Mouse (Mus musculus) heart, embryonic 11.5 days (tissue): ENCODE results near the gene Gpank1. TPM values are rescaled to one million over a fixed set of nuclear protein-coding genes. Genes with fewer than 3 reads are reported as not detected.
A peak's percentile ranks its signal among the peaks of the same experiment; 100 is the strongest.

ENCODE experiments used
- ATAC-seq: fragments of 200-750 bp; cut with Nextera tagmentation; replicated peaks from 2 replicates; pipeline ENCODE4 v1.8.0; 2017; ENCODE audit warnings: moderate library complexity; ENCODE audit not compliant: insufficient number of reproducible peaks, low FRiP score, low TSS enrichment
- H3K27ac ChIP-seq: fragments of 300-500 bp; sonication (generic); 2 replicates; pipeline ENCODE4 v1.5.1; 2014; ENCODE audit warnings: mild to moderate bottlenecking, low read depth, low read length
- H3K27me3 ChIP-seq: fragments of 300-500 bp; sonication (generic); 2 replicates; pipeline ENCODE4 v1.6.1; 2014; ENCODE audit warnings: mild to moderate bottlenecking, low read length, mixed read lengths; ENCODE audit not compliant: control insufficient read depth, insufficient read depth
- H3K36me3 ChIP-seq: fragments of 300-500 bp; sonication (generic); 2 replicates; pipeline ENCODE4 v1.6.1; 2014; ENCODE audit warnings: mild to moderate bottlenecking, low read length, moderate library complexity, mixed read lengths; ENCODE audit not compliant: control insufficient read depth, insufficient read depth
- H3K4me1 ChIP-seq: fragments of 300-500 bp; sonication (generic); 2 replicates; pipeline ENCODE4 v1.6.1; 2014; ENCODE audit warnings: low read length; ENCODE audit not compliant: control insufficient read depth, insufficient read depth
- H3K4me2 ChIP-seq: fragments of 300-500 bp; sonication (generic); 2 replicates; pipeline ENCODE4 v1.6.1; 2014; ENCODE audit warnings: mild to moderate bottlenecking, moderate library complexity
- H3K4me3 ChIP-seq: fragments of 300-500 bp; sonication (generic); 2 replicates; pipeline ENCODE4 v1.5.1; 2014; ENCODE audit warnings: low read depth, low read length
- H3K9ac ChIP-seq: fragments of 300-500 bp; sonication (generic); 2 replicates; pipeline ENCODE4 v1.6.1; 2014; ENCODE audit warnings: mild to moderate bottlenecking, low read depth, low read length, moderate library complexity
- H3K9me3 ChIP-seq: fragments of 300-500 bp; sonication (generic); replicated peaks from 2 replicates; pipeline ENCODE4 v1.6.1; 2016; ENCODE audit warnings: low read length; ENCODE audit not compliant: control insufficient read depth
- WGBS: fragments of 180-500 bp; shearing (Covaris S2); extraction: QIAGEN DNeasy Blood & Tissue Kit; methylation state at CpG from one replicate; pipeline ENCODE4 v1.1.7; 2014; ENCODE audit not compliant: insufficient replicate concordance; 5-methylcytosine and 5-hydroxymethylcytosine counted together
- polyA plus RNA-seq: library from polyadenylated mRNA; unstranded; fragments of >200 nt; fragmentation: Nextera tagmentation; extraction: Ambion mirVana; gene quantifications from 2 replicates; pipeline ENCODE4 v1.2.1, GENCODE M21; 2014

Gene Gpank1
- polyA plus RNA-seq, 1 experiment from 2014 or later = 15.7 TPM

GRCm38 (mm10) chr17:35131500-35132173 is 10.4 kb downstream of the Gpank1 start, which contains the start of gene Apom:
Gene Apom, minus strand, starts transcription at chr17:35132050.
- WGBS = 80% methylated on average over 15 of the region's 15 CpGs
- Histone ChIP-seq H3K4me1 (peaks cover 15% of the 10 kb centered on the region), H3K36me3 (peaks cover 2% of the 10 kb centered on the region), H3K4me3 (no peak within 1 kb of the TSS), H3K27ac (no peak within 1 kb of the TSS), H3K4me2 (no peak within 1 kb of the TSS), H3K9ac (no peak within 1 kb of the TSS), H3K27me3 (no peaks in the 10 kb centered on the region), H3K9me3 (no peaks in the 10 kb centered on the region)
- no peak for ATAC-seq

DNA sequence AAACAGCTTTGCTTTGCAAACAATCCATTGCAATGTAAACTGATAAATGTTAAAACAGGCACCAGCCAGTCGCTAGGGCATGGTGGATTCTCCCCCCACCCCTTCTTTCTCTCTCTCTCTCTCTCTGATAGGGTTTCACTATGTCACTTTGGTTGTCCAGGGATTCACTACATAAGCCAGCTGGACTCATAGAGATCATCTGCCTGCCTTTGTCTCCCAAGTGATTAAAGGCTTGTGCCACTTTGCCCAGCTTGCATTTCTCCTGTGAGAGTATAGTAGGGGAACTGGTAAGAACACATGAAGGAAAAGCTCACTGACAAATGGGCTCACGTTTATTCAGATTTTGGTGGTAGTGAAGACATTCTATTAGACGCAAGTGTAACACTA is 10.9 kb downstream of the Gpank1 start:
- no peak for ATAC-seq
- H3K4me2 ChIP-seq = no peak overlapping the region
- H3K4me3 ChIP-seq = no peak overlapping the region
- no peaks in the 10 kb centered on the region for H3K9me3 ChIP-seq
- 71% methylated on average over 3 of the region's 3 CpGs for whole genome bisulfite sequencing
- H3K36me3 ChIP-seq = peaks cover 2% of the 10 kb centered on the region
- no peak overlapping the region for H3K9ac ChIP-seq
- no peak overlapping the region for H3K27ac ChIP-seq
- peaks cover 13% of the 10 kb centered on the region for H3K4me1 ChIP-seq
- no peaks in the 10 kb centered on the region for H3K27me3 ChIP-seq

DNA sequence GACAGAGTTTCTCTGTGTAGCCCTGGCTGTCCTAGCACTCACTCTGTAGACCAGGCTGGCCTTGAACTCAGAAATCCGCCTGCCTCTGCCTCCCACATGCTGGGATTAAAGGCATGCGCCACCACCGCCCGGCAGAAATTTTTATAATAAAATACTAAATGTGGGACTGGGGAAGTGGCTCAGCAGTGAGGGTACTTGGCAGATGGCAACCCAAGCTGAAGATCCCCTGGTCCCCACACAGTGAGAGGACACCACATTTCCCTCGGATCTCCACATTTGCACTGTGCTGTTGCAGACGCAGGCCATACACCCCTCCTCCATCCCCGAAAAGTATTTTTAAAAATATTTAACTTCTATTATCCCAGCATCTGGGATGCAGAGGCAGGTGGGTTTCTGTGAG is 12.3 kb downstream of the Gpank1 start:
- WGBS = 93% methylated on average over 7 of the region's 7 CpGs
- H3K4me1 ChIP-seq = peaks cover 9% of the 10 kb centered on the region; the same call in 1 of the 2 replicates
- H3K27me3 ChIP-seq = no peaks in the 10 kb centered on the region
- no peak overlapping the region for H3K27ac ChIP-seq
- no peak overlapping the region for H3K9ac ChIP-seq
- no peak for ATAC-seq
- peaks cover 3% of the 10 kb centered on the region for H3K36me3 ChIP-seq
- H3K4me2 ChIP-seq = no peak overlapping the region
- no peaks in the 10 kb centered on the region for H3K9me3 ChIP-seq
- peak overlapping the region; percentile 0; the same call in 1 of the 2 replicates for H3K4me3 ChIP-seq

GRCm38 (mm10) chr17:35134801-35135590 is 13.7 kb downstream of the Gpank1 start, which contains the start of gene Bag6:
Gene Bag6, plus strand, starts transcription at chr17:35135178.
- Histone ChIP-seq H3K4me2 (peak within 1 kb of the TSS; percentile 94), H3K36me3 (peaks cover 18% of the 10 kb centered on the region), H3K9me3 (no peaks in the 10 kb centered on the region), H3K27me3 (no peaks in the 10 kb centered on the region), H3K9ac (peak within 1 kb of the TSS; percentile 91), H3K4me3 (peak within 1 kb of the TSS; percentile 76), H3K27ac (peak within 1 kb of the TSS; percentile 96), H3K4me1 (peaks cover 9% of the 10 kb centered on the region; the same call in 1 of the 2 replicates)
- peak; percentile 90 for ATAC-seq
- under 1% methylated on average over 66 of the region's 66 CpGs for WGBS

DNA sequence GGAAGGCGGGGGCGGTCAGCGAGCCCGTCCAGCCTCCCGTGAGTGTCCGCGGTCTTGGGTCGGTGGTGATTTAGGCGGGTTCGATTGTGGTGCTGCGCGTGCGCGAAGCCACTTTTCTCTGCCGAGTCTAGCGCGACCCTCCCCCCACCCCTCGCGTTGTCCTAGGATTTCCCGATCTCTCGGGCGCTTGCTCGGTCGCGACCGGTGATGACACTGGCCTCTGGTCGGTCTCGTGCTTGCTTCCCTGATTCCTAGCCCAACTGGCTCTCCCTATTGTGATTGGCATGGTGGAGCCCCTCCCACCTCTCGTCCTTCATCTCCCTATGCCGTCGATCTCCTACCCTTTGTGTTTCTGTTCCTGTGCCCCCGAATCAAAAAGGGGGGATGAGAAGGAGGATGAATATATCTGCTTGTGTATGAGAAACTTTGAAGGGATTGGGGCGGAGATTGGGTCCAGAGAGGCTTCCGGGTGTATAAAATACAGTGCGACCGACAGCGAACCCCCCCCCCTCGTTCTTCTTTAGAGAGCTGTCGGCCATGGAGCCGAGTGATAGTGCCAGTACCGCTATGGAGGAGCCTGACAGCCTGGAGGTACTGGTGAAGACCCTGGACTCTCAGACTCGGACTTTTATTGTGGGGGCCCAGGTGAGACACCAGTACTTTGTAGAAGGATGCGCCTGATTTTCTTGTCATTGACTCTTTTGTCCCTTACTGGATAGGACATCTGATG is 14.5 kb downstream of the Gpank1 start:
- Histone ChIP-seq H3K27me3 (no peaks in the 10 kb centered on the region), H3K9ac (peak overlapping the region; percentile 91), H3K27ac (peak overlapping the region; percentile 96), H3K9me3 (no peaks in the 10 kb centered on the region), H3K4me1 (peaks cover 9% of the 10 kb centered on the region; the same call in 1 of the 2 replicates), H3K36me3 (peaks cover 24% of the 10 kb centered on the region), H3K4me3 (peak overlapping the region; percentile 76), H3K4me2 (peak overlapping the region; percentile 94)
- peak; percentile 63 for ATAC-seq
- under 1% methylated on average over 42 of the region's 43 CpGs for WGBS

DNA sequence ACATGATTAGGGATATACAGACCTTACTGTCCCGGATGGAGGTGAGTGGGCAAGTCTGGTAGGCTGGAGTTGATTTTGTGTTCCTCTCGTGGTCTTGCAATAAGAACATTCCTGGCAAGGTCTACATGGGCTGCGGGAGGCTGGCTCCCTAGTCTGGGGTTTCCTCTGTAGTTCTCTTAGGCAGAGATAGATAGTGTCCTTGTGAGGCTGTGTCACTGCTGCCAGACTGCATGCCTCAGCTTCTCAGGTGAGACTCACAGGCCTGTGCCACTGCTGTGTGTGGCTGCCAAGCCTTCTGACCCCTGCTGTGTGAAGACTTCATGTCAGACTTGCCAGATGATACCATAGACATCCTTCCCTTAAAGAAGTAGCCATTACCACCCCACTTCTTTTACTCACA is 18.0 kb downstream of the Gpank1 start:
- Histone ChIP-seq H3K27me3 (no peaks in the 10 kb centered on the region), H3K9me3 (no peaks in the 10 kb centered on the region), H3K4me1 (peaks cover 9% of the 10 kb centered on the region; the same call in 1 of the 2 replicates), H3K9ac (no peak overlapping the region), H3K4me3 (peak overlapping the region; percentile 0; the same call in 1 of the 2 replicates), H3K27ac (no peak overlapping the region; the same call in 1 of the 2 replicates), H3K36me3 (peaks cover 58% of the 10 kb centered on the region), H3K4me2 (no peak overlapping the region)
- WGBS = 95% methylated on average over 3 of the region's 3 CpGs
- no peak for ATAC-seq

GRCm38 (mm10) chr17:35140490-35140996 is 19.3 kb downstream of the Gpank1 start:
- H3K27ac ChIP-seq = no peak overlapping the region
- peaks cover 9% of the 10 kb centered on the region; the same call in 1 of the 2 replicates for H3K4me1 ChIP-seq
- peaks cover 70% of the 10 kb centered on the region for H3K36me3 ChIP-seq
- no peak for ATAC-seq
- no peak overlapping the region for H3K4me2 ChIP-seq
- WGBS = 78% methylated on average over 16 of the region's 16 CpGs
- H3K9me3 ChIP-seq = no peaks in the 10 kb centered on the region
- H3K27me3 ChIP-seq = no peaks in the 10 kb centered on the region
- no peak overlapping the region for H3K4me3 ChIP-seq
- H3K9ac ChIP-seq = no peak overlapping the region

DNA sequence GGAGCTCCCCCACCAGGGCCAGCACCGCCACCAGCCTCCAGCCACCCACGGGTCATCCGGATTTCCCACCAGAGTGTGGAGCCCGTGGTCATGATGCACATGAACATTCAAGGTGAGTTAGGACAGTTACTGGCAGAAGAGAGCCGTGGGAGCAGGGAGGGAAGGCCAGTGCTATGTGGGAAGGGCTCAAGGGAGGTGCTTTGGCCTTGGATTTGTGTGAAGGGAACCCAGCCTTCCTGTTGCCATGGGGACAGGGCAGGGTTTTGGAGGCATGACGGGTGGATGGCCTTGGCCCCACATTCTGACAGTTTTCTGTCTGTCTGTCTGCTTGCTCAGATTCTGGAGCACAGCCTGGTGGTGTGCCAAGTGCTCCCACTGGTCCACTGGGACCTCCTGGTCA is 20.7 kb downstream of the Gpank1 start:
- 92% methylated on average over 6 of the region's 6 CpGs for WGBS
- no peak overlapping the region for H3K4me2 ChIP-seq
- H3K36me3 ChIP-seq = peaks cover 78% of the 10 kb centered on the region
- no peak overlapping the region for H3K9ac ChIP-seq
- ATAC-seq = no peak
- H3K27me3 ChIP-seq = no peaks in the 10 kb centered on the region
- H3K4me3 ChIP-seq = no peak overlapping the region
- no peaks in the 10 kb centered on the region for H3K9me3 ChIP-seq
- no peak overlapping the region for H3K27ac ChIP-seq
- H3K4me1 ChIP-seq = 0 out of 2 replicates have a peak, but pooled peaks cover 2% of the 10 kb centered on the region
